In the genomic region with DNA sequence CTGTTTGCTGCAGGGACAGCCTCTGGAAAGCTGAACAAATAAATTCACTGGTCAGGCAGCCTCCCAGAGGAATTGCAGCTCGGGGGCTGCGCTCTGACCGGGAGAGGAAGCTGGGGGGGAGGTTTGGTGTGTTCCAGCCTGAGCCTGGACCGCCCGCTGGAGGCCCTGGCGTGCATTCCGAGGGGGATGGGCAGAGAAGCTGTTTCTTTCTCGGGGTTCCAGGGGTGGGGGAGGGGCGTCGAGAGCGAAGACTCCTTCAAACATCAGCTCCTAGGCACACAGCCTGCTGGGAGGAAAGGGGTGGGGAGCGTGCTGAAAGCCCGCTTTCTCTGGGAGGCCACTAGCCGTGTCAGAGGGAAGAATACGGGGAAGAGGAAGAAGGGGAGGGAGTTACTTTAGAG, we compare ENCODE assay signal across 8 mouse cellular contexts. TPM values are rescaled to one million over a fixed set of nuclear protein-coding genes. Genes with fewer than 3 reads are reported as not detected.
DNase-seq lines count a peak whose midpoint lies in the region; ATAC-seq lines count a peak whose summit lies in the region.

No protein-coding gene starts in this region.

- peak overlapping the region; percentile 98; the same call in 1 of the 2 replicates for H3K9ac ChIP-seq in embryonic facial prominence, embryonic 12.5 days
- peak overlapping the region; percentile 98 for H3K9ac ChIP-seq in limb, embryonic 13.5 days
- peak overlapping the region; percentile 11 for H3K9ac ChIP-seq in midbrain, embryonic 15.5 days
- peak overlapping the region; percentile 64 for H3K9ac ChIP-seq in stomach, embryonic 16.5 days (ENCODE audit: low read length)

- peaks cover 43% of the 10 kb centered on the region for H3K4me1 ChIP-seq in embryonic facial prominence, embryonic 12.5 days
- H3K4me1 ChIP-seq in limb, embryonic 13.5 days: peaks cover 51% of the 10 kb centered on the region
- peaks cover 56% of the 10 kb centered on the region for H3K4me1 ChIP-seq in midbrain, embryonic 15.5 days
- peaks cover 37% of the 10 kb centered on the region for H3K4me1 ChIP-seq in stomach, embryonic 16.5 days (ENCODE audit: control insufficient read depth, insufficient read depth, low read length)

- no peaks in the 10 kb centered on the region for H3K27me3 ChIP-seq in embryonic facial prominence, embryonic 12.5 days
- no peaks in the 10 kb centered on the region for H3K27me3 ChIP-seq in limb, embryonic 13.5 days
- no peaks in the 10 kb centered on the region for H3K27me3 ChIP-seq in midbrain, embryonic 15.5 days (replicated peaks)
- H3K27me3 ChIP-seq in stomach, embryonic 16.5 days (ENCODE audit: control insufficient read depth, insufficient read depth, low read length): no peaks in the 10 kb centered on the region

- H3K27ac ChIP-seq in embryonic facial prominence, embryonic 12.5 days: peak overlapping the region; percentile 98
- peak overlapping the region; percentile 96 for H3K27ac ChIP-seq in limb, embryonic 13.5 days
- H3K27ac ChIP-seq in midbrain, embryonic 15.5 days: peak overlapping the region; percentile 91
- H3K27ac ChIP-seq in stomach, embryonic 16.5 days (ENCODE audit: low read length): peak overlapping the region; percentile 99

- H3K4me2 ChIP-seq in embryonic facial prominence, embryonic 12.5 days (replicated peaks): peak overlapping the region; percentile 93
- H3K4me2 ChIP-seq in limb, embryonic 13.5 days (replicated peaks): peak overlapping the region; percentile 93
- H3K4me2 ChIP-seq in midbrain, embryonic 15.5 days: peak overlapping the region; percentile 87
- H3K4me2 ChIP-seq in stomach, embryonic 16.5 days (ENCODE audit: low read depth, low read length): peak overlapping the region; percentile 87

- H3K4me3 ChIP-seq in embryonic facial prominence, embryonic 12.5 days: peak overlapping the region; percentile 96
- peak overlapping the region; percentile 89 for H3K4me3 ChIP-seq in limb, embryonic 13.5 days
- H3K4me3 ChIP-seq in midbrain, embryonic 15.5 days: peak overlapping the region; percentile 72
- H3K4me3 ChIP-seq in stomach, embryonic 16.5 days (replicated peaks; ENCODE audit: low read length): peak overlapping the region; percentile 88

- 0% methylated on average over 15 of the region's 15 CpGs for WGBS in embryonic facial prominence, embryonic 12.5 days
- under 1% methylated on average over 15 of the region's 15 CpGs for WGBS in limb, embryonic 13.5 days
- under 1% methylated on average over 15 of the region's 15 CpGs for WGBS in midbrain, embryonic 15.5 days
- WGBS in stomach, embryonic 16.5 days: under 1% methylated on average over 15 of the region's 15 CpGs

- H3K36me3 ChIP-seq in embryonic facial prominence, embryonic 12.5 days: no peaks in the 10 kb centered on the region
- H3K36me3 ChIP-seq in limb, embryonic 13.5 days: no peaks in the 10 kb centered on the region
- H3K36me3 ChIP-seq in midbrain, embryonic 15.5 days (replicated peaks): no peaks in the 10 kb centered on the region
- no peaks in the 10 kb centered on the region for H3K36me3 ChIP-seq in stomach, embryonic 16.5 days (ENCODE audit: control insufficient read depth, insufficient read depth, low read length)

- H3K9me3 ChIP-seq in embryonic facial prominence, embryonic 12.5 days: no peaks in the 10 kb centered on the region
- peaks cover 3% of the 10 kb centered on the region; the same call in 1 of the 2 replicates for H3K9me3 ChIP-seq in limb, embryonic 13.5 days
- no peaks in the 10 kb centered on the region for H3K9me3 ChIP-seq in midbrain, embryonic 15.5 days
- H3K9me3 ChIP-seq in stomach, embryonic 16.5 days (replicated peaks; ENCODE audit: control insufficient read depth, low read length): peaks cover 4% of the 10 kb centered on the region; the same call in 1 of the 2 replicates

- peak; percentile 78 for ATAC-seq in embryonic facial prominence, embryonic 12.5 days (ENCODE audit: insufficient number of reproducible peaks, insufficient read depth, low FRiP score, low TSS enrichment)
- ATAC-seq in limb, embryonic 13.5 days (ENCODE audit: low FRiP score, low read depth): peak; percentile 83
- ATAC-seq in midbrain, embryonic 15.5 days (replicated peaks): peak; percentile 35
- peak; percentile 79 for ATAC-seq in stomach, embryonic 16.5 days (ENCODE audit: insufficient read depth, low FRiP score)

- DNase-seq in cerebellum, adult 11-12 months: peak; percentile 72
- DNase-seq in heart, adult 9 months (ENCODE audit: low spot score in 2 of 2): peak; percentile 85 to 87
- DNase-seq in kidney, adult 8-10 months: peak; percentile 62 to 68
- no peak for DNase-seq in thymus, postnatal 25 days

RNA-seq across cellular contexts. Expression of a gene that starts 3.9 kb away (rescaled TPM):
- polyA plus RNA-seq in embryonic facial prominence, embryonic 12.5 days (2016; fragmentation: Nextera tagmentation; extraction: Ambion mirVana): 71.0 and 73.6 TPM in 2 replicates
- 45.5 and 48.6 TPM in 2 replicates for polyA plus RNA-seq in limb, embryonic 13.5 days (2015; fragmentation: Nextera tagmentation; extraction: Ambion mirVana)
- polyA plus RNA-seq in midbrain, embryonic 15.5 days (2015; fragmentation: Nextera tagmentation; extraction: Ambion mirVana): 18.0 and 20.2 TPM in 2 replicates
- 17.1 and 19.9 TPM in 2 replicates for polyA plus RNA-seq in stomach, embryonic 16.5 days (2015; fragmentation: Nextera tagmentation; extraction: Ambion mirVana)

RNA-seq across cellular contexts. Expression of a gene that starts 4.4 kb away (rescaled TPM):
- 0.27 and 0.31 TPM in 2 replicates for polyA plus RNA-seq in embryonic facial prominence, embryonic 12.5 days (2016; fragmentation: Nextera tagmentation; extraction: Ambion mirVana)
- polyA plus RNA-seq in limb, embryonic 13.5 days (2015; fragmentation: Nextera tagmentation; extraction: Ambion mirVana): 0.18 and 0.19 TPM in 2 replicates
- 1.9 and 2.5 TPM in 2 replicates for polyA plus RNA-seq in midbrain, embryonic 15.5 days (2015; fragmentation: Nextera tagmentation; extraction: Ambion mirVana)
- polyA plus RNA-seq in stomach, embryonic 16.5 days (2015; fragmentation: Nextera tagmentation; extraction: Ambion mirVana): 0.26 and 0.79 TPM in 2 replicates

RNA-seq across cellular contexts. Expression of a gene that starts 13.1 kb away (rescaled TPM):
- 16.9 and 18.1 TPM in 2 replicates for polyA plus RNA-seq in embryonic facial prominence, embryonic 12.5 days (2016; fragmentation: Nextera tagmentation; extraction: Ambion mirVana)
- 11.3 and 11.9 TPM in 2 replicates for polyA plus RNA-seq in limb, embryonic 13.5 days (2015; fragmentation: Nextera tagmentation; extraction: Ambion mirVana)
- 15.4 and 17.0 TPM in 2 replicates for polyA plus RNA-seq in midbrain, embryonic 15.5 days (2015; fragmentation: Nextera tagmentation; extraction: Ambion mirVana)
- polyA plus RNA-seq in stomach, embryonic 16.5 days (2015; fragmentation: Nextera tagmentation; extraction: Ambion mirVana): 4.5 and 5.2 TPM in 2 replicates

RNA-seq across cellular contexts. Expression of a gene that starts 34.5 kb away (rescaled TPM):
- polyA plus RNA-seq in embryonic facial prominence, embryonic 12.5 days (2016; fragmentation: Nextera tagmentation; extraction: Ambion mirVana): 4.3 and 4.9 TPM in 2 replicates
- 4.4 and 4.6 TPM in 2 replicates for polyA plus RNA-seq in limb, embryonic 13.5 days (2015; fragmentation: Nextera tagmentation; extraction: Ambion mirVana)
- 49.4 and 51.0 TPM in 2 replicates for polyA plus RNA-seq in midbrain, embryonic 15.5 days (2015; fragmentation: Nextera tagmentation; extraction: Ambion mirVana)
- polyA plus RNA-seq in stomach, embryonic 16.5 days (2015; fragmentation: Nextera tagmentation; extraction: Ambion mirVana): 1.8 and 2.3 TPM in 2 replicates

RNA-seq across cellular contexts. Expression of a gene that starts 53.4 kb away (rescaled TPM):
- not detected in 2 replicates for polyA plus RNA-seq in embryonic facial prominence, embryonic 12.5 days (2016; fragmentation: Nextera tagmentation; extraction: Ambion mirVana)
- polyA plus RNA-seq in limb, embryonic 13.5 days (2015; fragmentation: Nextera tagmentation; extraction: Ambion mirVana): not detected in 2 replicates
- not detected in 2 replicates for polyA plus RNA-seq in midbrain, embryonic 15.5 days (2015; fragmentation: Nextera tagmentation; extraction: Ambion mirVana)
- not detected in 2 replicates for polyA plus RNA-seq in stomach, embryonic 16.5 days (2015; fragmentation: Nextera tagmentation; extraction: Ambion mirVana)

Comparison
In these comparisons a context has a peak if more than half of its experiments do, and no peak if none do; other contexts are left out.
1. H3K9ac ChIP-seq: peak in every context shown above with its lines; median percentile 98 in embryonic facial prominence, embryonic 12.5 days; 98 in limb, embryonic 13.5 days; 64 in stomach, embryonic 16.5 days; 11 in midbrain, embryonic 15.5 days.